Mouse (Mus musculus) adrenal gland, postnatal 36 days (tissue): ENCODE data around the gene Gpd1. TPM values are rescaled to one million over a fixed set of nuclear protein-coding genes. Genes with fewer than 3 reads are reported as not detected.

Experiments
- DNase-seq, 2 experiments: peaks; one replicate each; pipeline ENCODE4 v3.0.0; 2021; ENCODE audit warnings: mixed read lengths in 1 of 2
- long read RNA-seq, 2 experiments: library from polyadenylated mRNA; stranded (forward); transcript quantifications; one replicate each; pipeline ENCODE4 v2.0.0; 2021; ENCODE audit warnings: borderline sequencing depth in 2 of 2
- total RNA-seq, 2 experiments: library from RNA; stranded (reverse); gene quantifications; 2 replicates each; pipeline ENCODE4 v1.2.3; 2021

Gpd1 gene
- 1,000 to 10,000 TPM in 1 of 2 experiments, 100 to 1,000 TPM in 1; 945 to 1,041 TPM for total RNA-seq
- long read RNA-seq, experiment 1, transcript Gpd1-201 (8 exons, 2,861 nt) = major isoform, 426 of 960 reads
- long read RNA-seq, experiment 1, partial matches to known transcripts = 522 of 960 reads
- long read RNA-seq, experiment 1, other reads (novel, unspliced or antisense) = 12 of 960 reads
- long read RNA-seq, experiment 2, transcript Gpd1-201 (8 exons, 2,861 nt) = major isoform, 1,006 of 1,269 reads
- long read RNA-seq, experiment 2, partial matches to known transcripts = 242 of 1,269 reads
- long read RNA-seq, experiment 2, other reads (novel, unspliced or antisense) = 21 of 1,269 reads

GRCm38 (mm10) chr15:99717386-99718334 lies at the start of gene Gpd1:
TSS of gene Gpd1 (plus strand) at chr15:99717515.
- peak; percentile 83 to 87 for DNase-seq

- DNase-seq = no peak
Measured at GRCm38 (mm10) chr15:99667544-99667943, 49.8 kb upstream of the Gpd1 start.

DNA sequence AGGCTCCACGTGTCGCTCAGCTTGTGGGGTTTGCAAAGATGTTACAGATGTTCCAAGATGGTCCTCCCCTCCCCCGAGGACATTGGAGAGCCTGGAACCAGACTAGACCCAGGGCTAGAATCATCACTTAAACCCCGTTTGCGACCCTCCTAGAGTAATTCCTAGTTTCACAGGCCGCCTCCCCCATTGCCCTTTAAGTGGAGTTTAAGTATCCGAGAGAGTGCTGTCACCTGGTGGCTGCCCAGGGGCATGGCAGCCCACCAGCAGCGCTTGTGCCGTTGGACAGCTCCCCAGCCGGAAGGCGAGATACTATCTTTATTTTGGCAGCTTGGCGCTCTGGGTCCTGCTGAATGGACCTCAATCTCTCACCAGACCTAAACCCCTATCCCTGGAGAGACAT lies 48.4 kb upstream of the Gpd1 start:
- DNase-seq = peak; percentile 80 to 87

DNA sequence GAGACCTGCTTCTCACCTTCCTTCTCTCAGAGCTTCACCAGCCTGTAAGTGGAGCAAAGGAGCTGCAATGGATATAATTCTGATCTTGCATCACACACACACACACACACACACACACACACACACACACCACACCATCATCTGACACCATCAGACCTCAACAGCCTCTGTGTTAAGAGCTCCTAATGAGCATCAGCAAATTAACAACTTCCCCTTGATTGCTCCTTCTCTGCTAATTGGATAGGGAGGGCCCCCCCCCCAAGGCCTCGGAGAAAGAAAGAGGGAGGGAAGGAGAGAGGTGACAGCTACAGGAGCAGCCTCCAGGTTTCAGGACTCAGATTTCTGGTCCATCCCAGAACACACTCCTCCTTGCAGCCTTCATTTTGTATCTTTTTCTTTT lies 47.9 kb upstream of the Gpd1 start:
- DNase-seq = no peak

DNA sequence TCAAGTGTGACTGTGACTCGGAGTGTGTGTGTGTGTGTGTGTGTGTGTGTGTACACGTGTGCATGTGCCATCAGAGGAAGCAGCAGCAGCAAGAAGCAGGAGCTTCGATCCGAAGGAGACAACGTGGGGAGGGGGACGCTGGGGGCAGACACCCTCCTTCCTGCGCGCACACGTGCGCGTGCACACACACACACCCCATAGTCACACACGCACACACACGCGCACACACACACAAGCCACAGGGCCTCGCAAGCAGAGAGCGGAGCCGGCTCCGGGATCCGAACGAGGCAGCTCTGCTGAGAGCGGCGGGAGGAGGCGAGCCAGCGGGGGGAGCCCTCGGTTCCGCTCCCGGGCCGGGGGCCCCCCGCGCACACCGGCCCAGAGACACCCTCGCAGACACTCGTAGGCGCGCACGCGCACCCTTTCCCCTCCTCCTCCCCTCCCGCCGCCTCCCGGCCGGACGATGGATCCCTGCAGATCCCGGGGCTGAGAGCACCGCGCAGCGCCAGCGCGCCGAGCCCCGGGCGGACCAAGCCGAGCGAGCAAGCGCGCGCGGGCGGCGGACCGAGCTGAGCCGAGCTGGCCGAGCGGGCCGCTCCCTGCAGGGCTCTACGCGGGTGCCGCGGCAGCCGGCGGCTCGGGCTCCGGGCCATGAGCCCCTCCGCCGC lies 47.0 kb upstream of the Gpd1 start, which contains the start of gene Asic1:
Asic1 (plus strand) TSS at position 215 of the 668 bp plus-strand sequence.
- peak; percentile 85 to 88 for DNase-seq

DNA sequence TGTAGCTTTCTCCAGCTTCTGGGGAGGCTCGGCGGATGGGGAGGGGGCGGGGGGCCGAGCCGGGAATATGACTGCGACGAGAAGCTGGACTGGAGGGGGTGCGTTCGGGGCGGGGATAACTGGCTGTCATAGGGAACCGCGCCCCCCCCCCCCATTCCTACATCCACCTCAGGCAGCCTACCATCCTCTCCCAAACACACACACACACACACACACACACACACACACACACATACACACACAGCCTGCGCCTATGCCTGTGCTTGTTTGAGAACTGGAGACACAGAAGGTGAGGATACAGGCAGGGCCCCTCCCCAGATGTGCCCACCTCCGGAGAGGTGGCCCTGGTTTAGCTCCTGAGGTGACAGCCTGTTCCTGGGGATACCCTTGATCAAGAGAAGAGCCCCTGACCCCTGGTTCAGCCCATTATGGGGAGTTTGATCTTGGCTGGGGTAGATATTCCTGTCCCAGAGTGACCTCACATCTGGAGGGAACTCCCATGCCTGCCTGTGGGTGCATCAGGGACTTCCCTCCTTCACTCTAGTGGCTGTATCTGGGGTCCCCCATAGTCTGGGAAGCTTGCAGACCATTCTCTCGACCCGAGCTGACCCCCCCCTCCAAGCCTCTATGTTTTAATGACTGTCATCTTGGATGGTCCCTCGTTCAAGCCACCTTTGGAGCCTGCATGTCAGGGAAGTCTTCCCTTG lies 46.2 kb upstream of the Gpd1 start:
- DNase-seq = no peak

DNA sequence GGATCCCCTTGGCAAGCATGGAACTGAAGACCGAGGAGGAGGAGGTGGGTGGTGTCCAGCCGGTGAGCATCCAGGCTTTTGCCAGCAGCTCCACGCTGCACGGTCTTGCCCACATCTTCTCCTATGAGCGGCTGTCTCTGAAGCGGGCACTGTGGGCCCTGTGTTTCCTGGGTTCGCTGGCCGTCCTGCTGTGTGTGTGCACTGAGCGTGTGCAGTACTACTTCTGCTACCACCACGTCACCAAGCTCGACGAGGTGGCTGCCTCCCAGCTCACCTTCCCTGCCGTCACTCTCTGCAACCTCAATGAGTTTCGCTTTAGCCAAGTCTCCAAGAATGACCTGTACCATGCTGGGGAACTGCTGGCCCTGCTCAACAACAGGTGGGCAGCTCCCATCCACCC lies 45.5 kb upstream of the Gpd1 start:
- no peak for DNase-seq

DNA sequence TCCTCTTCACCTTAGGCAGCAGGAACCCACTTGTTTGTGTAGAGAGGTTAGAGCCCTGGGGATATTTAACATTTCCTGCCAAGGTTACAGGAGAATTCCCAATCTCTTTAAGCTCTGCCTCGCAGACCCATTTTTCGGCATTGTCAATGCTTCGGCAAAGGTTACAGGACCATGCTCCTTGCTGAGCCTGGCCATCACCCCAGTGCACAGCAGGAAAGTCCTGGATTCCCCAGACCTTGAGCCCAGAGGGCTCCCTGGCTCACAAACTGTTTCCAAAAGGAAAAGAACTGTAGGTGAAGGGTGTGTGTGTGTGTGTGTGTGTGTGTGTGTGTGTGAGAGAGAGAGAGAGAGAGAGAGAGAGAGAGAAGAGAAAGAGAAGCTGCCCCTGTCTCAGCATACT lies 42.4 kb upstream of the Gpd1 start:
- DNase-seq = no peak

GRCm38 (mm10) chr15:99677089-99677488 lies 40.2 kb upstream of the Gpd1 start:
- DNase-seq = no peak

DNA sequence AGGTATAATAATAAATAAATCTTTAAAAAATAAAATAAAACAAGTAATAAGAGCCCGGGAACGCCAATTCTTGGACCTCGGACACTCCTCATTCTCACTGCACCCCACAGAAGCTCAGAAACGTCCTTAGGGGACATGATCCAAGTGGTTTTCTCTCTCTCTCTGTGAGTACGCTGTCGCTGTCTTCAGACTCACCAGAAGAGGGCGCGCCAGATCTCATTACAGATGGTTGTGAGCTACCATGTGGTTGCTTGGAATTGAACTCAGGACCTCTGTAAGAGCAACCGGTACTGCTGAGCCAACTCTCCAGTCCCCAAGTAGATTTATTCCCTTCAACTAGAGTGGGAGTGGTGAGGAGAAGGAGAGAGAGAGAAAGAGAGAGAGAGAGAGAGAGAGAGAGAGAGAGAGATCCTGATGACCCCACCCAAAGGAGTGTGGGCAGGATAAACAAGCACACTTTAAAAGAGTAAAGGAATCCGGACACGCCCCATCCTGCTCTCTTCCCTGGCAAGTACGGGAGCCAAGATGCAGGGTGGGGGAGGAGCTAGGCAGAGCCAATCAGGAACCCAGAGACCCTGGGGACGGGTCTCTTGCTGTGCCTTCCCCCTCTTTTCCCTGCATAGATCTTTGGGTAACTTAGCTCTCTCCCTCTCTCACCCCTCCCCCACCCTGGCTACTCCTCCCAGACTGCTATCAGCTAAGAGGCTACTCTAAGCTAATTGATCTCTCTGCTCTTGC lies 39.1 kb upstream of the Gpd1 start:
- DNase-seq = peak; percentile 63 to 67

- no peak for DNase-seq
Measured at GRCm38 (mm10) chr15:99679008-99679407, 38.3 kb upstream of the Gpd1 start.

DNA sequence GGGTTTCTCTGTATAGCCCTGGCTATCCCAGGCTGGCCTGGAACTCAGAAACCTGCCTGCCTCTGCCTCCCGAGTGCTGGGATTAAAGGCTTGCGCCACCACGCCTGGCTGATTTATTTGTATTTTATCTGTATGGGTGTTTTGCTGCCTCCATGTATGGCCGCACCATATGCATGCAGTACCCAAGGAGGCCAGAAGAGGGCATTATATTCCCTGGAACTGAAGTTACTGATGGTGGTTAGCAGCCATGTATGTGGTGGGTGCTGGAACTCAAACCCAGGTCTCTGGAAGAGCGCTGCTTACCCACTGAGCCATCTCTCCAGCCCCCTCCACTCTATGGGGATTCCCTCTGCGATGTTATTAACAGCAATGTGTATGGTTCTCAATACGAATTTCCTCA lies 34.4 kb upstream of the Gpd1 start:
- DNase-seq = no peak

GRCm38 (mm10) chr15:99684156-99684555 lies 33.2 kb upstream of the Gpd1 start:
- DNase-seq = no peak

DNA sequence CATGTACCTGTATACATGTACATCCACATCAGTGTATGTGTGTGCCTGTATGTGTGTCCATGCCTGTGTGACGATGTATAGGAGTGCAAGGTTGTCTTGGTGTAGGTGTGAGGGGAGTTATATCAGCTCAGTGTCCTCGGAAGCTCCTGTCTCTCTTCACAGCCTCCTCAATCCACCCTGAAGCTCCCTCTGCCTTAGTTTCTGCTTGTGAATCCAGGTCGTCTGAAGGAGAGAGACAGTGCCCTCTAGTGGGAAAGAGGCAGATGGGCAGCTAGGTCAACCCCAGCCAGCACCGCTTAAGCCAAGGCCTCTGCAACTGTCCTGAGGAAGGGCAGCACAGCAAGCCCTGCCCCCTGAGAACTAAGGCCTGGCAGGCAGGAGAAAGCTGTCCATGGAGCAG lies 28.6 kb upstream of the Gpd1 start:
- peak; percentile 69 to 73 for DNase-seq

DNA sequence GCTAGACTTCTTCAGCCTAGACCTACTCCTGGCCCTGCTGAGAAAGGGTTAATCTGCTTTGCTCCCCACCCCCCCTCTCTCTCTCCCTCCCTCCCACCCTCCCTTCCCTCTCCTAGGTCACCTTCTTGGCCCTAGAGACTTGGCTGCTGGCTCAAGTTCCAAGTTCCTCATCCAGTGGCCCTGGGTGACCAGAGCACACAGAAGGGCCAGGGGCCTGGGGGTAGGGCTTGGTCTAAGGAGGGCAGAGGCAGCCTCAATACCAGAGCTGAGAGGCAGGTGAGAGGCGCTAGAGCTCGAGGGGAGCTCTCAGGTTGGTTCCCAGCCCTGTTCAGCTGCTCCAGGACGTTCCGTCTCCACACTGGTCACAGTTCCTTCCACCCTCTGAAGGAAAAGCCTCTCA lies 26.4 kb upstream of the Gpd1 start:
- no peak for DNase-seq

GRCm38 (mm10) chr15:99691976-99692375 lies 25.3 kb upstream of the Gpd1 start:
- no peak for DNase-seq

DNA sequence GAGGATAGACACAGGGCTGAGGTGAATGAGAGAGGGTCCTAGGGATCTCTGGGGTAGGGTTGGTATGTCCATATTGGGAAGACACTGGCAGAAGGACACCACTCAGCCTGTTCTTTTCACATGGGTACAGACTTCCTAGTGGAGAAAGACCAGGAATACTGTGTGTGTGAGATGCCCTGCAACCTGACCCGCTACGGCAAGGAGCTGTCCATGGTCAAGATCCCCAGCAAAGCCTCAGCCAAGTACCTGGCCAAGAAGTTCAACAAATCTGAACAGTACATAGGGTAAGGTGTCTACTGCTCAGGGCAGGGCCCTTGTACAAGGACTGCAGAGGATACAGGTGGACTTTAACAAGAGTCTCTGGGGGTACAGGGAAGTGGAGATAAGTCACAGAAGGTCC lies 20.0 kb upstream of the Gpd1 start:
- DNase-seq = no peak

GRCm38 (mm10) chr15:99698533-99699085 lies 18.7 kb upstream of the Gpd1 start:
- peak in 1 of 2 experiments; percentile 23 for DNase-seq

DNA sequence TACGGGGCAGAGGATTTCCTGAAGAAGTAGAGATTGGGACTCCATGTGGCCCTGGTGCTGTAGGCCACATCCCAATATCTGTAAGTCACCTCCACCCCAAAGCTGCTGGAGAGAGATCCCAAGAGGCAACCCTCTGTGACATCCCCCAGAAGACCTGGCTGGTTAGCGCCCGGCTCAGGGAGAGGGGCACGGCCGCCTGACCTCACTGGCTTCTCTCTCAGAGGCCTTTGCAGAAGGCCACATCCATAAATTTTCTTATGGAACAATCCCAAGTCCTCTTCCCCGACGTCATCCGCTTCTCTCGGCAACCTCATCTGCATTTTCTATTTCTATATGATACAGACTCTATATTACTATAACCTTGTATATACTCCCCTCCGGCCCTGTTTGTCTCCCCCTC lies 17.6 kb upstream of the Gpd1 start:
- DNase-seq = peak; percentile 67 to 69

DNA sequence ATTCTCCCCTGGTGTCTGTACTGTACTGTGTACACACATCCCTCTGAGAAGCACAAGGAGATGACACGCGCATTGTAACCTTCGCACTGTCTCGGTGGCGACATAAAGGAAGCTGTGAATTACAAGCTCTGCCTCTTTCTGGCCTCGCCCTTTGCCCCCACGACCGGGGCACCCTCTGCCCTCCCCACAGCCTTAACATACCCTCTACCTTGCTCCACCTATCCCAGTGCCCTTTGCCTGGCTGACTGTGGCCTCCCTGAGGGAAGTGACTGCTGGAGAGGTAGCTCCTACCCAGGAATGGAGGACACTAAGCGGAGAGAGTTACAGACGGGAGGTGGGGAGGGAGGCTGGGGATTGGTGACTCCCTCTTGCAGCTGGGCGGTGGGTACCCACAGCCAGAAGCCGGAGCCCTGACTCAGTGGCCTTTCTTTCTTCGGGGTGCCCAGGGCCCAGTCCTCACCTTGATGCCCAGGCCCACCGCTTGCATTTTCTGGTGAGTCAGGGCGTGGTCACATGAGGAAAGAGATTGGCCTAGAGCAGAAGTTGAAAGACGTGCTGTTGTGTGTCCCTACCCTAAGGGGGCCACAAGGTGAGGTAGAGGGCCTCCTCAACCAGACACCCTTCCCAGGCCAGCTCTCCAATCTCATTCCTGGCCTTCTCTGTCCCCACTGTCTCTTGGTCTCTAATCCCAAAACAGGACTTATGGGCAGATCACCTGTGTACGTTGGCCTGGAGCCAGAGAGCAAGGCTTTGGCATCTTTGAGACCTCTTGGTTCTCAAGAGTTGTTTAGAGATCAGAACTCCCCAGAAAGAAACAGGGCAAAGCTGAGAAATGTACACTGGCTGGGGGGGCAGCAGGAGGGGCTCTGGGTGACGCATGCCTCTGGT lies 16.9 kb upstream of the Gpd1 start:
- peak in 1 of 2 experiments; percentile 21 for DNase-seq
